Mouse (Mus musculus): Measurements from ENCODE around the gene Olfr6. TPM values are rescaled to one million over a fixed set of nuclear protein-coding genes. Genes with fewer than 3 reads are reported as not detected.
"Not testable (repeated sequence)": the region's sequence is repeated elsewhere in the genome, so short reads cannot be mapped to it uniquely, and the experiment has no call there.

The Olfr6 gene
- polyA plus RNA-seq, 1 experiment from 2014 or later: not detected

GRCm38 (mm10) chr7:106948212-106948611 is 15.5 kb downstream of the Olfr6 start, which contains the start of gene Olfr710:
Olfr710 (minus strand) TSS chr7:106948312.
- WGBS (ENCODE audit: insufficient replicate concordance): 74% methylated on average over 3 of the region's 3 CpGs
- H3K4me1 ChIP-seq (ENCODE audit: insufficient read depth): no peaks in the 10 kb centered on the region
- TF ChIP-seq EP300 (IDR thresholded peaks at IDR 0.05; ENCODE audit: low read depth) (no peak), CTCF (IDR thresholded peaks at IDR 0.05; ENCODE audit: low read depth) (no peak)

GRCm38 (mm10) chr7:106932119-106932518 is 31.6 kb downstream of the Olfr6 start, which contains the start of gene Olfr709-ps1:
Olfr709-ps1 (minus strand) TSS chr7:106932219.
- Histone ChIP-seq H3K9me3 (ENCODE audit: low read length) (no peaks in the 10 kb centered on the region), H3K27ac (ENCODE audit: low read depth) (no peak within 1 kb of the TSS), H3K36me3 (replicated peaks; ENCODE audit: insufficient read depth, low read length) (no peaks in the 10 kb centered on the region), H3K4me1 (ENCODE audit: insufficient read depth) (no peaks in the 10 kb centered on the region), H3K4me3 (ENCODE audit: low read depth, low read length) (no peak within 1 kb of the TSS), H3K4me2 (ENCODE audit: low read depth, low read length) (no peak within 1 kb of the TSS), H3K27me3 (ENCODE audit: insufficient read depth, low read length) (no peaks in the 10 kb centered on the region), H3K9ac (replicated peaks) (no peak within 1 kb of the TSS)
- ATAC-seq (no peak), DNase-seq (no peak)
- TF ChIP-seq EP300 (IDR thresholded peaks at IDR 0.05; ENCODE audit: low read depth): no peak
- no peak for TF ChIP-seq CTCF (IDR thresholded peaks at IDR 0.05; ENCODE audit: low read depth)

More at GRCm38 (mm10) chr7:106948212-106948611, 15.5 kb downstream of the Olfr6 start, which contains the start of gene Olfr710:
- no peak within 1 kb of the TSS for H3K9ac ChIP-seq (replicated peaks)
- H3K4me2 ChIP-seq (ENCODE audit: low read depth, low read length): no peak within 1 kb of the TSS
- no peaks in the 10 kb centered on the region for H3K27me3 ChIP-seq (ENCODE audit: insufficient read depth, low read length)
- DNase-seq (no peak), ATAC-seq (no peak)
- no peaks in the 10 kb centered on the region for H3K9me3 ChIP-seq (ENCODE audit: low read length)
- no peak within 1 kb of the TSS for H3K27ac ChIP-seq (ENCODE audit: low read depth)
- H3K4me3 ChIP-seq (ENCODE audit: low read depth, low read length): no peak within 1 kb of the TSS
- H3K36me3 ChIP-seq (replicated peaks; ENCODE audit: insufficient read depth, low read length): no peaks in the 10 kb centered on the region

GRCm38 (mm10) chr7:106920961-106921360 is 42.8 kb downstream of the Olfr6 start:
- not testable (repeated sequence) for DNase-seq; H3K27me3 ChIP-seq (ENCODE audit: insufficient read depth, low read length); H3K36me3 ChIP-seq (replicated peaks; ENCODE audit: insufficient read depth, low read length); H3K27ac ChIP-seq (ENCODE audit: low read depth); H3K4me3 ChIP-seq (ENCODE audit: low read depth, low read length); H3K4me1 ChIP-seq (ENCODE audit: insufficient read depth); H3K9ac ChIP-seq (replicated peaks); H3K9me3 ChIP-seq (ENCODE audit: low read length); ATAC-seq; H3K4me2 ChIP-seq (ENCODE audit: low read depth, low read length)
- WGBS (ENCODE audit: insufficient replicate concordance): 71% methylated on average over 7 of the region's 7 CpGs

GRCm38 (mm10) chr7:106907676-106908075 is 56.1 kb downstream of the Olfr6 start, which contains the start of gene Olfr1532-ps1:
Olfr1532-ps1 (plus strand) TSS chr7:106908001.
- Histone ChIP-seq H3K4me1 (ENCODE audit: insufficient read depth) (no peaks in the 10 kb centered on the region), H3K36me3 (replicated peaks; ENCODE audit: insufficient read depth, low read length) (no peaks in the 10 kb centered on the region), H3K9me3 (ENCODE audit: low read length) (no peaks in the 10 kb centered on the region), H3K27ac (ENCODE audit: low read depth) (no peak within 1 kb of the TSS), H3K4me2 (ENCODE audit: low read depth, low read length) (no peak within 1 kb of the TSS), H3K27me3 (ENCODE audit: insufficient read depth, low read length) (no peaks in the 10 kb centered on the region), H3K4me3 (ENCODE audit: low read depth, low read length) (no peak within 1 kb of the TSS), H3K9ac (replicated peaks) (no peak within 1 kb of the TSS)
- ATAC-seq: no peak
- no peak for DNase-seq
- TF ChIP-seq CTCF (IDR thresholded peaks at IDR 0.05; ENCODE audit: low read depth) (no peak), EP300 (IDR thresholded peaks at IDR 0.05; ENCODE audit: low read depth) (no peak)
- 50% methylated on average over 2 of the region's 2 CpGs for whole genome bisulfite sequencing (ENCODE audit: insufficient replicate concordance)

Other genes starting within 250 kb of the Olfr6 start
- gene Olfr695, start 247.5 kb downstream of the Olfr6 start, polyA plus RNA-seq (2015; fragmentation: Nextera tagmentation; extraction: Ambion mirVana): not detected in 2 replicates
- not detected in 2 replicates for gene Olfr697, start 221.5 kb downstream of the Olfr6 start, polyA plus RNA-seq (2015; fragmentation: Nextera tagmentation; extraction: Ambion mirVana)
- gene Olfr698, start 208.5 kb downstream of the Olfr6 start, polyA plus RNA-seq (2015; fragmentation: Nextera tagmentation; extraction: Ambion mirVana): not detected in 2 replicates
- gene Olfr699, start 170.7 kb downstream of the Olfr6 start, polyA plus RNA-seq (2015; fragmentation: Nextera tagmentation; extraction: Ambion mirVana): not detected in 2 replicates
- gene Olfr700, start 155.1 kb downstream of the Olfr6 start, polyA plus RNA-seq (2015; fragmentation: Nextera tagmentation; extraction: Ambion mirVana): not detected in 2 replicates
- gene Olfr701, start 149.8 kb downstream of the Olfr6 start, polyA plus RNA-seq (2015; fragmentation: Nextera tagmentation; extraction: Ambion mirVana): not detected in 2 replicates
- not detected in 2 replicates for gene Olfr702, start 130.0 kb downstream of the Olfr6 start, polyA plus RNA-seq (2015; fragmentation: Nextera tagmentation; extraction: Ambion mirVana)
- gene Olfr703, start 120.6 kb downstream of the Olfr6 start, polyA plus RNA-seq (2015; fragmentation: Nextera tagmentation; extraction: Ambion mirVana): not detected in 2 replicates
- not detected in 2 replicates for gene Olfr704, start 100.8 kb downstream of the Olfr6 start, polyA plus RNA-seq (2015; fragmentation: Nextera tagmentation; extraction: Ambion mirVana)
- gene Olfr705, start 87.0 kb downstream of the Olfr6 start, polyA plus RNA-seq (2015; fragmentation: Nextera tagmentation; extraction: Ambion mirVana): not detected in 2 replicates
- gene Olfr706, start 75.8 kb downstream of the Olfr6 start, polyA plus RNA-seq (2015; fragmentation: Nextera tagmentation; extraction: Ambion mirVana): not detected in 2 replicates
- gene Olfr707, start 62.7 kb downstream of the Olfr6 start, polyA plus RNA-seq (2015; fragmentation: Nextera tagmentation; extraction: Ambion mirVana): not detected in 2 replicates
- gene Olfr1532-ps1, start 55.9 kb downstream of the Olfr6 start, polyA plus RNA-seq (2015; fragmentation: Nextera tagmentation; extraction: Ambion mirVana): not detected in 2 replicates
- gene Olfr709-ps1, start 31.7 kb downstream of the Olfr6 start, polyA plus RNA-seq (2015; fragmentation: Nextera tagmentation; extraction: Ambion mirVana): not detected in 2 replicates
- not detected in 2 replicates for gene Olfr710, start 15.6 kb downstream of the Olfr6 start, polyA plus RNA-seq (2015; fragmentation: Nextera tagmentation; extraction: Ambion mirVana)
- gene Olfr711, start 11.5 kb upstream of the Olfr6 start, polyA plus RNA-seq (2015; fragmentation: Nextera tagmentation; extraction: Ambion mirVana): not detected in 2 replicates
- not detected in 2 replicates for gene Olfr2, start 42.1 kb upstream of the Olfr6 start, polyA plus RNA-seq (2015; fragmentation: Nextera tagmentation; extraction: Ambion mirVana)
- gene Olfr713, start 67.2 kb upstream of the Olfr6 start, polyA plus RNA-seq (2015; fragmentation: Nextera tagmentation; extraction: Ambion mirVana): not detected in 2 replicates
- not detected in 2 replicates for gene Olfr714, start 107.0 kb upstream of the Olfr6 start, polyA plus RNA-seq (2015; fragmentation: Nextera tagmentation; extraction: Ambion mirVana)
- gene Olfr17, start 129.3 kb upstream of the Olfr6 start, polyA plus RNA-seq (2015; fragmentation: Nextera tagmentation; extraction: Ambion mirVana): not detected in 2 replicates
- gene Olfr715b, start 146.4 kb upstream of the Olfr6 start, polyA plus RNA-seq (2015; fragmentation: Nextera tagmentation; extraction: Ambion mirVana): not detected in 2 replicates
- gene Olfr715, start 167.1 kb upstream of the Olfr6 start, polyA plus RNA-seq (2015; fragmentation: Nextera tagmentation; extraction: Ambion mirVana): not detected in 2 replicates
- gene Olfr716, start 174.4 kb upstream of the Olfr6 start, polyA plus RNA-seq (2015; fragmentation: Nextera tagmentation; extraction: Ambion mirVana): not detected in 2 replicates
- not detected in 2 replicates for gene Nlrp14, start 203.1 kb upstream of the Olfr6 start, polyA plus RNA-seq (2015; fragmentation: Nextera tagmentation; extraction: Ambion mirVana)
- gene Rbmxl2, start 245.5 kb upstream of the Olfr6 start, polyA plus RNA-seq (2015; fragmentation: Nextera tagmentation; extraction: Ambion mirVana): not detected in 2 replicates

All from liver, postnatal 0 days (tissue).